Mouse (Mus musculus) midbrain, postnatal 0 days (tissue): ENCODE measurements at regions not wholly inside any gene's neighbourhood (a gene's known extent, or its start where the extent isn't known, plus 50 kb on each side); places are given as distances from the start of the nearest gene placed in this dataset.
"Not testable (repeated sequence)": the region's sequence is repeated elsewhere in the genome, so short reads cannot be mapped to it uniquely, and the experiment has no call there.

Experiments used
- ATAC-seq: fragments of 200-750 bp; cut with Nextera tagmentation; 2 replicates; pipeline ENCODE4 v1.8.0; 2017; ENCODE audit warnings: moderate number of reproducible peaks, mild to moderate bottlenecking, moderate TSS enrichment, moderate library complexity; ENCODE audit not compliant: low FRiP score
- DNase-seq: peaks from one replicate; pipeline ENCODE4 v3.0.0-alpha.2; 2015; ENCODE audit warnings: low spot score
- H3K27ac ChIP-seq: fragments of 300-500 bp; sonication (generic); 2 replicates; pipeline ENCODE4 v1.5.1; 2014; ENCODE audit warnings: low read depth, mild to moderate bottlenecking, low read length, mixed read lengths
- H3K27me3 ChIP-seq: fragments of 300-500 bp; sonication (generic); 2 replicates; pipeline ENCODE4 v1.6.1; 2014; ENCODE audit warnings: low read length, control low read depth, mixed read lengths; ENCODE audit not compliant: insufficient read depth
- H3K36me3 ChIP-seq: fragments of 300-500 bp; sonication (generic); 2 replicates; pipeline ENCODE4 v1.6.1; 2014; ENCODE audit warnings: low read length, control low read depth, mixed read lengths; ENCODE audit not compliant: insufficient read depth
- H3K4me1 ChIP-seq: fragments of 300-500 bp; sonication (generic); 2 replicates; pipeline ENCODE4 v1.6.1; 2014; ENCODE audit warnings: mild to moderate bottlenecking, control low read depth, antibody characterized with exemption, low read length, mixed read lengths; ENCODE audit not compliant: insufficient read depth
- H3K4me2 ChIP-seq: fragments of 300-500 bp; sonication (generic); 2 replicates; pipeline ENCODE4 v1.6.1; 2014; ENCODE audit warnings: low read depth, mild to moderate bottlenecking, low read length, mixed read lengths; ENCODE audit not compliant: poor library complexity, severe bottlenecking
- H3K4me3 ChIP-seq: fragments of 300-500 bp; sonication (generic); 2 replicates; pipeline ENCODE4 v1.5.1; 2014; ENCODE audit warnings: low read depth, mild to moderate bottlenecking, low read length, moderate library complexity
- H3K9ac ChIP-seq: fragments of 300-500 bp; sonication (generic); replicated peaks from 2 replicates; pipeline ENCODE4 v1.6.1; 2014; ENCODE audit warnings: mild to moderate bottlenecking, low read length, moderate library complexity, mixed read lengths; ENCODE audit not compliant: poor library complexity, severe bottlenecking
- H3K9me3 ChIP-seq: fragments of 300-500 bp; sonication (generic); 2 replicates; pipeline ENCODE4 v1.6.1; 2016; ENCODE audit warnings: low read length, control low read depth
- CTCF ChIP-seq: IDR thresholded peaks from 2 replicates; pipeline ENCODE4 v1.5.1; 2016; ENCODE audit warnings: antibody characterized with exemption, mild to moderate bottlenecking
- WGBS: fragments of 180-500 bp; shearing (Covaris S2); extraction: QIAGEN DNeasy Blood & Tissue Kit; methylation state at CpG from one replicate; pipeline ENCODE4 v1.1.7; 2014; 5-methylcytosine and 5-hydroxymethylcytosine counted together

- H3K27me3 ChIP-seq = no peaks in the 10 kb centered on the region
- H3K9ac ChIP-seq = no peak overlapping the region
- H3K4me3 ChIP-seq = no peak overlapping the region
- H3K36me3 ChIP-seq = no peaks in the 10 kb centered on the region
- H3K4me1 ChIP-seq = no peaks in the 10 kb centered on the region
- TF ChIP-seq CTCF = no peak
- H3K9me3 ChIP-seq = 0 out of 2 replicates have a peak, but pooled peaks cover 3% of the 10 kb centered on the region
- no peak for ATAC-seq
- WGBS = 88% methylated on average over 6 of the region's 6 CpGs
- H3K27ac ChIP-seq = no peak overlapping the region
- no peak for DNase-seq
- H3K4me2 ChIP-seq = no peak overlapping the region
Measured at GRCm38 (mm10) chr17:6853641-6854040, 71.1 kb upstream of the Ezr start.

GRCm38 (mm10) chr17:6852177-6852947 lies 69.8 kb upstream of the Ezr start:
- 0 out of 2 replicates have a peak, but pooled peaks cover 3% of the 10 kb centered on the region for H3K9me3 ChIP-seq
- no peaks in the 10 kb centered on the region for H3K4me1 ChIP-seq
- no peaks in the 10 kb centered on the region for H3K27me3 ChIP-seq
- H3K4me2 ChIP-seq = no peak overlapping the region
- peak; percentile 27; the same call in 1 of the 2 replicates for TF ChIP-seq CTCF
- H3K27ac ChIP-seq = no peak overlapping the region
- ATAC-seq (no peak), DNase-seq (no peak)
- H3K9ac ChIP-seq = no peak overlapping the region
- WGBS = 59% methylated on average over 11 of the region's 11 CpGs
- H3K36me3 ChIP-seq = no peaks in the 10 kb centered on the region
- H3K4me3 ChIP-seq = no peak overlapping the region

- Histone ChIP-seq H3K27ac (no peak overlapping the region), H3K4me2 (no peak overlapping the region), H3K4me3 (no peak overlapping the region), H3K36me3 (no peaks in the 10 kb centered on the region), H3K27me3 (no peaks in the 10 kb centered on the region), H3K9ac (no peak overlapping the region), H3K9me3 (no peaks in the 10 kb centered on the region), H3K4me1 (no peaks in the 10 kb centered on the region)
- ATAC-seq = no peak
- TF ChIP-seq CTCF = no peak
- DNase-seq = no peak
Measured at GRCm38 (mm10) chr17:6850513-6850912, 67.9 kb upstream of the Ezr start.

- not testable (repeated sequence) for H3K4me2 ChIP-seq, DNase-seq, ATAC-seq, H3K4me3 ChIP-seq, H3K27ac ChIP-seq, H3K27me3 ChIP-seq, H3K9ac ChIP-seq, H3K4me1 ChIP-seq, H3K36me3 ChIP-seq, H3K9me3 ChIP-seq
- 90% methylated on average over 19 of the region's 19 CpGs for WGBS
Measured at GRCm38 (mm10) chr17:6841781-6842465, 59.3 kb upstream of the Ezr start.

GRCm38 (mm10) chr17:6835333-6835916 lies 52.8 kb upstream of the Ezr start:
- Histone ChIP-seq H3K4me2 (no peak overlapping the region), H3K9ac (no peak overlapping the region), H3K9me3 (no peaks in the 10 kb centered on the region), H3K4me3 (no peak overlapping the region), H3K27me3 (no peaks in the 10 kb centered on the region), H3K4me1 (no peaks in the 10 kb centered on the region), H3K36me3 (no peaks in the 10 kb centered on the region), H3K27ac (no peak overlapping the region)
- 63% methylated on average over 7 of the region's 7 CpGs for WGBS
- DNase-seq (no peak), ATAC-seq (no peak)
- no peak for TF ChIP-seq CTCF
